Mouse (Mus musculus) cerebellum, adult 11-12 months (tissue): ENCODE measurements around the gene Adgre4.
"Not testable (repeated sequence)": the region's sequence is repeated elsewhere in the genome, so short reads cannot be mapped to it uniquely, and the experiment has no call there.

Experiments used
- DNase-seq: peaks from one replicate; pipeline ENCODE4 v3.0.0; 2022

Gene Adgre4

DNA sequence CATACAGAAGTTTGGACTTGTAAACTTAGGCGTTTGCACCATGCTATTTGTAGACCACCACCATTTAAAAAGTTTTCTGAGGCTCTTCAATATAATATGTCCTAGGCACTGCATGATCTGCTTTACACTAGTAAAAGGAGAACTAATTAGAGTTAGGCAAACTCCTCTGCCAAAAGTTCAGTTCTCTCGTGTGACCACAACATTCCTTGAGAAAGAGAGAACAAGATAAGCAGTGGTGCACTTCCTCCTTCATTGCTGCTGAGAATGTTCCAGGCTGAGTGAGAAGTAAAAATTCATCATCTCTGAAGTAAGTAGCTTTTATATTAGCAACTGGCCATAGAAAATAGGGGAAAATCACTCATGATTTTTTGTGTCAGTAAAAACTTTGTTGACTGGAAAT is at the start of gene Adgre4:
Gene Adgre4 (plus strand): TSS at position 199 of the 400 bp plus-strand sequence.
- no peak for DNase-seq

GRCm38 (mm10) chr17:55702161-55702820 is 47.5 kb upstream of the Adgre4 start:
- DNase-seq = peak; percentile 42

DNA sequence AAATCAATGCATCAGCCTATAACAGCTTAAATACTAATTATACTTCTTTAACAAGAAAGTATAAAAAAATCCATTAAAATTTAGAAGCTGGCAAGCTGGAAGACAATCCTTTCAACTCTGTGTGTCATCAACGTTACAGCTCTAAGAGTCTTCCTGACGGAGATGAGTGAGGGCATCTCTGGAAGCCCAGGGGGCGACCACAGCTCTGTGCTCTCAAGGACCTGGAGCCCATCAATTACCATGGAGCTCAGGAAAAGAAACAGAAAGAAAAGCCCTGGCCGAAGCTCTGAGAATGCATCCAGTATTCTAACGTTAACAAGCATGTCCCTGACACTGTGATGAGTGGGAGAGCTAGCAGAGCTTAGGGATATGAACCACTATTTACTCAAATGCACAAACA is 46.9 kb upstream of the Adgre4 start:
- DNase-seq = no peak

GRCm38 (mm10) chr17:55711984-55712811 is 37.6 kb upstream of the Adgre4 start, which contains the start of gene Pot1b:
Gene Pot1b (minus strand): TSS chr17:55712628.
- peak; percentile 94 for DNase-seq

- no peak for DNase-seq
Observed at GRCm38 (mm10) chr17:55721270-55721669, 28.5 kb upstream of the Adgre4 start.

DNA sequence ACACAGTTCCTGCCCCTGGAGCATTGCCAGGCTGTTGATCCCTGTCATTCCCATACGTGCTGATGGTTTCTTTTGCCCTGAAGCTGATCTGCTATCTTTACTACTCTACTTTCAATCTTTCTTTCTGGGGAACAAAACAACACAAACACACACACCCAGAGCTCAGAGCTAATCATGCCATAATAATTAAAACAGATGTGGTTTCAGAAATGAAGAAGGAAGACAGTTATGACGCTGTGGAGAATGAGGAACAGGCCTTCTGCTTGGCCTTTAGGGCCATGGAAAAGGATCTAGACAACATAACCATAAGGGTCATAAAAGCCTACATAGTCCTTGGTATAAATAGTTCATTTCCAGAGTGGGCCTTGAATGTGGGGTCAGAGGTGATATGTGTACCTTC is 27.5 kb upstream of the Adgre4 start:
- DNase-seq = no peak

- DNase-seq = no peak
Observed at GRCm38 (mm10) chr17:55726193-55726592, 23.6 kb upstream of the Adgre4 start.

GRCm38 (mm10) chr17:55736675-55737074 is 13.1 kb upstream of the Adgre4 start:
- DNase-seq = no peak

DNA sequence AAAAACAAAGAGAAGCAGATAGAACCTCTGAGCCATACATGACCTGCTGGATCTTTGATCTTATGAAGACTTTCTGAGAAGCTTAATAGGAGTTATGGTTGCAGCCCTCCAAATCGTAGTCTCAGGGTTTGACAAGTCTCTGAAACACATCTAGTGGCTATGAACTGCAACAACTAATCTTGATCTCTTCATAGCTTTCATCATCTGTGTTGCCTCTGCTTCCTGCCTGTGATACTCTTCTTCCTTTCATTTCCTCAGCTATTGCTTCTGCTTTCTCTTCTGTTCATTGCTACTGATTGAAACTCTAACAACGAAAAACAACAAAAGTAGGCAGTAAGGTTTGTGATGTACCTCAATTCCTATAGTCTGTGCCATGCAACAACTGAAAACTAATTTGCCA is 1.4 kb downstream of the Adgre4 start:
- DNase-seq = no peak

DNA sequence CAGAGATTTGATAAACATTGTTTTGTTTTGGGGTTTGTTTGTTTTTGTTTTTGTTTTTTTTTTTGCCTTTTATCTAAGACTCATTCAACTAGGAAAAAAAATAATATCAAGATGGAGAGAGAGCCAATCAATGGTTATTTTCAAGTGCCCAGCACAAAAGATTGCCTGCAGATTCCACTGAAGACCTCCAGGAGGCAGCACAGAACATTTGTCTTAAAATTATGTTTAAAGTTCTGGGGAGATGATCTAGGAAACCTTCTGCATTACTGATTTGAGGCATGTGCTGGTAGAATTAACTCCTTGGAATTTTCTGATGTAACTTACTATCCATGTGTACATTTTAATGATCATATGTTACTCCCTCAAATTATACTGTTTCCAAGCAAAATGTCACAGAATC is 63.9 kb downstream of the Adgre4 start:
- DNase-seq = no peak

- DNase-seq = no peak
Observed at GRCm38 (mm10) chr17:55816853-55817252, 67.1 kb downstream of the Adgre4 start.

DNA sequence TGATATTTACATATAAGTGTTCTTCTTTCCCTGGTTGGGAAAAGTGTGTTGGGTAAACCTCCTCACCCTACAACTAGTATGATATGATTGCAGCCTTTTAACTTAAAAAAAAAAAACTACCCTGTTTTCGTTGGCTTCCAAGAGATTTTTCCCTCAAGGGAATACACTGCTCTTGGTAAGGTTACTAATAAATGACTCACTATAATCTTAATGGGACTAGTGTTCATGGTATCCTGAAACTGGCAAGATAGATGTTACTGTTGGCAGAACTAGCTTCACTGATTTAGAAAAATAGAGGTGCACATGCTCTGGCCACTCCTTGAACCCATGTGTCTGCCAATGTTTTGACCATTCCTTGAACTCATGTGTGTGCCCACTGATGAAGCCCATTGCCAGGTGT is 71.8 kb downstream of the Adgre4 start:
- no peak for DNase-seq

- no peak for DNase-seq
Observed at GRCm38 (mm10) chr17:55843067-55843466, 93.3 kb downstream of the Adgre4 start.

GRCm38 (mm10) chr17:55877184-55877583 is 127.4 kb downstream of the Adgre4 start:
- no peak for DNase-seq

DNA sequence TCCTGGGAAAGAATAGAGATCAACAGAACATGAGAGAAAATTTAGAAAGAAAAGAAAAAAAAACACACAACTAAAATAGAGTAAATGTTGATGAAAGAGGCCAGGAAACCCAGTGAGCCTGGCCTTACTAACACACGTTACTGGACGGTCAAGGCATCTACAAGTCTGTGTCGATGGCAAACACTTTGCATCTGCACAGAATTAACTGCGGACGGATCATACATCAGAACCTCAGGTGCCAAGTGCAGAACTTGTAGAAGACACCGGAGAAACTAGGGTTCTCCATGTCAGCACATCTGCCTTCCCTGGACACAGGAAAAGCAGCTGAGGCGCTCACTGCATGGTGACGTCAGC is 128.5 kb downstream of the Adgre4 start:
- not testable (repeated sequence) for DNase-seq

GRCm38 (mm10) chr17:55878636-55879369 is 129.0 kb downstream of the Adgre4 start, which contains the start of gene Zfp119a:
Gene Zfp119a (minus strand): TSS chr17:55878930.
- peak; percentile 88 for DNase-seq

DNA sequence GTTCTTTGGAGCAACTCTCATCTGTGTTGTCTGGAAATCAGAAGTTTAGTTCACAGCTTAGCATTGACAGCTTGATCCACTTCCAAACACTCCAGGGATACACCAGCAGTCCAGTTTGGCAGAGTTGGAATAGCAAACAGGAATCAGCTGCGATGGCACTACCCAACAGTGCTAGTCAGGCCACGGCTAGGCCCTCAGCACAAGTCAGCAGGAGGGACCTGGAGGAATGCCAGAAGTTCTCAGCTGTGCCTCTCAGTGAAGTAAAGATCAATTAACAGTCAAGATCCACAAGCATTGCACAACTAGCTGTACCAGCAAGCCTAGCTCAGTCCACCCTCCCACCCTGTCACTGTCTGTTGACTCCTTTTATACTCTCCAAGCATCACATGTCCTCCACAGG is 133.8 kb downstream of the Adgre4 start:
- no peak for DNase-seq

- no peak for DNase-seq
Observed at GRCm38 (mm10) chr17:55884912-55885311, 135.1 kb downstream of the Adgre4 start.

DNA sequence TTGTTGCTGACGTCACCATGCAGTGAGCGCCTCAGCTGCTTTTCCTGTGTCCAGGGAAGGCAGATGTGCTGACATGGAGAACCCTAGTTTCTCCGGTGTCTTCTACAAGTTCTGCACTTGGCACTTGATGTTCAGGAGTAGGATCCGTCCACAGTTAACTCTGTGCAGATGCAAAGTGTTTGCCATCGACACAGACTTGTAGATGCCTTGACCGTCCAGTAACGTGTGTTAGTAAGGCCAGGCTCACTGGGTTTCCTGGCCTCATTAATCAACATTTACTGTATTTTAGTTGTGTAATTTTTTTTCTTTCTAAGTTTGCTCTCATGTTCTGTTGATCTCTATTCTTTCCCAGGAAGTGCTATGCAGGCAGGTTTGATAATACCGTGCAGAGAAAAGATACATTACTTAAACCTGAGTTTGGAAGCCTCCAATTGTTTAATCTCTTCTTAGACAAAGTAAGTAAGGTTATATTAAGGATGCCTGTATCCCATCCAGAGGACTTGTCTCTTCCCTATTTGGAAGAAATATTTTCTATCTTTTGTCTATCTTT is 142.7 kb downstream of the Adgre4 start:
- DNase-seq = not testable (repeated sequence)

- DNase-seq = no peak
Observed at GRCm38 (mm10) chr17:55903087-55903486, 153.3 kb downstream of the Adgre4 start.
